Mouse (Mus musculus) lung, embryonic 14.5 days (tissue): ENCODE measurements around the gene Fahd2a. TPM values are rescaled to one million over a fixed set of nuclear protein-coding genes. Genes with fewer than 3 reads are reported as not detected.
A peak's percentile ranks its signal among the peaks of the same experiment; 100 is the strongest.

Experiments
- ATAC-seq: fragments of 200-750 bp; cut with Nextera tagmentation; 2 replicates; pipeline ENCODE4 v1.8.0; 2017; ENCODE audit warnings: mild to moderate bottlenecking, moderate TSS enrichment, moderate library complexity; ENCODE audit not compliant: insufficient read depth
- DNase-seq: peaks from one replicate; pipeline ENCODE4 v3.0.0-alpha.2; 2015
- H3K27ac ChIP-seq: fragments of 300-500 bp; sonication (generic); 2 replicates; pipeline ENCODE4 v1.5.1; 2014; ENCODE audit warnings: low read depth, mild to moderate bottlenecking, moderate library complexity
- H3K27me3 ChIP-seq: fragments of 300-500 bp; sonication (generic); 2 replicates; pipeline ENCODE4 v1.6.1; 2014; ENCODE audit warnings: low read length, control low read depth; ENCODE audit not compliant: insufficient read depth
- H3K36me3 ChIP-seq: fragments of 300-500 bp; sonication (generic); 2 replicates; pipeline ENCODE4 v1.6.1; 2014; ENCODE audit warnings: control low read depth; ENCODE audit not compliant: insufficient read depth
- H3K4me1 ChIP-seq: fragments of 300-500 bp; sonication (generic); 2 replicates; pipeline ENCODE4 v1.6.1; 2014; ENCODE audit warnings: antibody characterized with exemption, control low read depth; ENCODE audit not compliant: insufficient read depth
- H3K4me2 ChIP-seq: fragments of 300-500 bp; sonication (generic); 2 replicates; pipeline ENCODE4 v1.6.1; 2014; ENCODE audit warnings: mild to moderate bottlenecking
- H3K4me3 ChIP-seq: fragments of 300-500 bp; sonication (generic); 2 replicates; pipeline ENCODE4 v1.5.1; 2014; ENCODE audit warnings: low read depth, low read length
- H3K9ac ChIP-seq: fragments of 300-500 bp; sonication (generic); 2 replicates; pipeline ENCODE4 v1.6.1; 2014
- H3K9me3 ChIP-seq: fragments of 300-500 bp; sonication (generic); 2 replicates; pipeline ENCODE4 v1.6.1; 2016; ENCODE audit warnings: low read depth, low read length, control low read depth
- CTCF ChIP-seq: IDR thresholded peaks from 2 replicates; pipeline ENCODE4 v1.5.1; 2016; ENCODE audit warnings: antibody characterized with exemption, low read depth
- WGBS: fragments of 180-500 bp; shearing (Covaris S2); extraction: QIAGEN DNeasy Blood & Tissue Kit; methylation state at CpG from one replicate; pipeline ENCODE4 v1.1.7; 2014; 5-methylcytosine and 5-hydroxymethylcytosine counted together
- polyA plus RNA-seq: library from polyadenylated mRNA; unstranded; fragments of >200 nt; fragmentation: Nextera tagmentation; extraction: Ambion mirVana; gene quantifications from 2 replicates; pipeline ENCODE4 v1.2.1, GENCODE M21; 2014

The Fahd2a gene
- polyA plus RNA-seq, 1 experiment from 2014 or later: 25.0 TPM

GRCm38 (mm10) chr2:127453764-127454163 is 9.4 kb upstream of the Fahd2a start:
- Histone ChIP-seq H3K4me1 (no peaks in the 10 kb centered on the region), H3K9ac (no peak overlapping the region), H3K9me3 (no peaks in the 10 kb centered on the region), H3K4me3 (no peak overlapping the region), H3K36me3 (no peaks in the 10 kb centered on the region), H3K4me2 (no peak overlapping the region), H3K27ac (no peak overlapping the region), H3K27me3 (no peaks in the 10 kb centered on the region)
- peak; percentile 87 for DNase-seq
- 3% methylated on average over 5 of the region's 5 CpGs for WGBS
- TF ChIP-seq CTCF: peak; percentile 91
- no peak for ATAC-seq

- Histone ChIP-seq H3K36me3 (no peaks in the 10 kb centered on the region), H3K4me1 (no peaks in the 10 kb centered on the region), H3K4me2 (no peak overlapping the region), H3K4me3 (no peak overlapping the region), H3K27me3 (no peaks in the 10 kb centered on the region), H3K9me3 (no peaks in the 10 kb centered on the region), H3K9ac (no peak overlapping the region), H3K27ac (no peak overlapping the region)
- DNase-seq: no peak
- TF ChIP-seq CTCF: peak; percentile 29
- ATAC-seq: no peak
- WGBS: 72% methylated on average over 9 of the region's 9 CpGs
Observed at GRCm38 (mm10) chr2:127453141-127453540, 8.8 kb upstream of the Fahd2a start.

- TF ChIP-seq CTCF: no peak
- no peaks in the 10 kb centered on the region for H3K9me3 ChIP-seq
- ATAC-seq (no peak), DNase-seq (no peak)
- no peak overlapping the region for H3K27ac ChIP-seq
- H3K4me2 ChIP-seq: no peak overlapping the region
- H3K36me3 ChIP-seq: no peaks in the 10 kb centered on the region
- H3K27me3 ChIP-seq: no peaks in the 10 kb centered on the region
- H3K4me3 ChIP-seq: no peak overlapping the region
- 15% methylated on average over 6 of the region's 6 CpGs for whole genome bisulfite sequencing
- no peak overlapping the region for H3K9ac ChIP-seq
- H3K4me1 ChIP-seq: no peaks in the 10 kb centered on the region
Observed at GRCm38 (mm10) chr2:127451748-127452147, 7.4 kb upstream of the Fahd2a start.

GRCm38 (mm10) chr2:127449691-127450090 is 5.3 kb upstream of the Fahd2a start:
- H3K27me3 ChIP-seq: no peaks in the 10 kb centered on the region
- no peak overlapping the region for H3K27ac ChIP-seq
- no peak overlapping the region for H3K9ac ChIP-seq
- H3K4me2 ChIP-seq: no peak overlapping the region
- H3K36me3 ChIP-seq: no peaks in the 10 kb centered on the region
- H3K4me3 ChIP-seq: no peak overlapping the region
- DNase-seq (no peak), ATAC-seq (peak; percentile 27; the same call in 1 of the 2 replicates)
- WGBS: 25% methylated on average over 7 of the region's 7 CpGs
- no peaks in the 10 kb centered on the region for H3K4me1 ChIP-seq
- no peaks in the 10 kb centered on the region for H3K9me3 ChIP-seq
- no peak for TF ChIP-seq CTCF

- Histone ChIP-seq H3K9ac (no peak overlapping the region), H3K4me3 (no peak overlapping the region), H3K4me2 (no peak overlapping the region), H3K4me1 (0 out of 2 replicates have a peak, but pooled peaks cover 3% of the 10 kb centered on the region), H3K9me3 (no peaks in the 10 kb centered on the region), H3K27ac (no peak overlapping the region), H3K27me3 (no peaks in the 10 kb centered on the region), H3K36me3 (no peaks in the 10 kb centered on the region)
- 22% methylated on average over 3 of the region's 3 CpGs for WGBS
- ATAC-seq: no peak
- DNase-seq: no peak
- TF ChIP-seq CTCF: no peak
Observed at GRCm38 (mm10) chr2:127446847-127447246, 2.5 kb upstream of the Fahd2a start.

DNA sequence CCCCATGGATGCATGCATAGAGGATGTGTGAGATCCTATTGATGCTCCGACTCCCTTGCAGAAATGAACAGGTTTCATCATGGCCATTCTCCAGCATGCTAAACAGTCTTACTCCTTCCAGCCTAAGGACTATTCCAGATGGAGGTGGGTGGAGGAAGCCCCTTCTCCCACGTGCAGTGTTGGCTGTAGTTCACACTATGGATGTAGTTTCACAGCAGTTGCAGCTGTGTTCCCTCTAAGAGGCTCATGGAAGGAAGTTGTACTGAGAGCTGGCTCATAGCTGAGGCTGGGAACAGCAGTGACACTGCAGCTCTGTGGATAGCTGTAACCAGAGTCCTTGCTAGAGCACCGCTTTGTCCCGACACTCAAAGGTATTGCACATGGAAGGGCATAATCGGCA is 6.7 kb downstream of the Fahd2a start:
- peaks cover 15% of the 10 kb centered on the region; the same call in 1 of the 2 replicates for H3K36me3 ChIP-seq
- H3K4me1 ChIP-seq: no peaks in the 10 kb centered on the region
- H3K9ac ChIP-seq: no peak overlapping the region
- H3K27me3 ChIP-seq: no peaks in the 10 kb centered on the region
- no peak overlapping the region for H3K27ac ChIP-seq
- DNase-seq: no peak
- no peaks in the 10 kb centered on the region for H3K9me3 ChIP-seq
- WGBS: 84% methylated on average over 5 of the region's 5 CpGs
- no peak for ATAC-seq
- no peak overlapping the region for H3K4me2 ChIP-seq
- no peak overlapping the region for H3K4me3 ChIP-seq
- TF ChIP-seq CTCF: no peak

DNA sequence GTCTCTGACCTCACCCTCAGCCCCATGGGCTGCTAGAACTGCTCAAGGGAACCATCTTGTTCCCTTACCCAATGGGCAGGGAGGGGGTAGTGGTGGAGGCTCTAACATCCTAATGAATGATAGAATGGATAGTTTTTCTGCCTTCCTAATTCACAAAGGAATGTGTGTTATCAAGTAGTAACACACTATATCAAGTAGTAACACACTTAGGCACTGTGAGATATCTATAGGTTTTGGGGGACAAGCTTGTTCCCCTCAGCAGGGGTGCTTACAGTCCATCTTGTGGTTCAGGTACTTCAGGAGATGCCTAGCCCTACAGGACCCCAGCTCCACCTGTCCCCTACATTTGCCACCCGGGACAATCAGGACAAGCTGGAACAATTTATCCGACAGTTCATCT is 8.8 kb downstream of the Fahd2a start:
- WGBS: 89% methylated on average over 2 of the region's 2 CpGs
- DNase-seq (no peak), ATAC-seq (no peak)
- Histone ChIP-seq H3K36me3 (peaks cover 15% of the 10 kb centered on the region; the same call in 1 of the 2 replicates), H3K4me2 (no peak overlapping the region), H3K27me3 (no peaks in the 10 kb centered on the region), H3K4me1 (no peaks in the 10 kb centered on the region), H3K9ac (no peak overlapping the region), H3K9me3 (no peaks in the 10 kb centered on the region), H3K27ac (no peak overlapping the region), H3K4me3 (no peak overlapping the region)
- no peak for TF ChIP-seq CTCF

DNA sequence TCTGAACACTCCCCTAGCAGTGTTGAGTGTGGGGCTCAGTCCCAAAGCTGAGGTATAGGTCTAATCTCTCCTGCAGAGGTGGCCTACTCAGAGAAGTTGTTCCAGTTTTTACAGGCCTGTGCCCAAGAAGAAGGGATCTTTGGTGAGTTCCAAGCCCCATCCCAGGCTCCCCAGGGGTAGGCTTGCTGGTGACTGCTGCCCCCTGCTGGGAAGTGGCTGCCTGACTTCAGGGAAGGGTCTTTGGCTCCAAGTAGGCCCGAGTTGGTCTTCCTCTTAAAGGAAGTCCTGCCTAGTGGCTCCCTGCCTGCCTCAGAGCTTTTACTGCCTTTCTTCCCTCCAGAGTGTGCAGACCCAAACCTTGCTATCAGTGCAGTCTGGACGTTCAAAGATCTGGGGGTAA is 9.2 kb downstream of the Fahd2a start:
- Histone ChIP-seq H3K9ac (no peak overlapping the region), H3K27ac (no peak overlapping the region), H3K36me3 (peaks cover 15% of the 10 kb centered on the region; the same call in 1 of the 2 replicates), H3K4me3 (no peak overlapping the region), H3K9me3 (no peaks in the 10 kb centered on the region), H3K4me2 (no peak overlapping the region), H3K27me3 (no peaks in the 10 kb centered on the region), H3K4me1 (no peaks in the 10 kb centered on the region)
- DNase-seq (peak; percentile 65), ATAC-seq (no peak)
- WGBS: 34% methylated on average over 2 of the region's 2 CpGs
- peak; percentile 71 for TF ChIP-seq CTCF
